Mouse (Mus musculus) hindbrain, embryonic 11.5 days (tissue): ENCODE results near the gene Serpinc1. TPM values are rescaled to one million over a fixed set of nuclear protein-coding genes. Genes with fewer than 3 reads are reported as not detected.
"Not testable (repeated sequence)": the region's sequence is repeated elsewhere in the genome, so short reads cannot be mapped to it uniquely, and the experiment has no call there.

Experiments
- ATAC-seq: fragments of 200-750 bp; cut with Nextera tagmentation; 2 replicates; pipeline ENCODE4 v1.8.0; 2017; ENCODE audit warnings: mild to moderate bottlenecking, moderate TSS enrichment, moderate library complexity; ENCODE audit not compliant: low FRiP score
- DNase-seq: peaks from one replicate; pipeline ENCODE4 v3.0.0-alpha.2; 2015; ENCODE audit warnings: low spot score
- H3K27ac ChIP-seq: fragments of 300-500 bp; sonication (generic); 2 replicates; pipeline ENCODE4 v1.5.1; 2014; ENCODE audit warnings: mild to moderate bottlenecking, low read depth, low read length
- H3K27me3 ChIP-seq: fragments of 300-500 bp; sonication (generic); 2 replicates; pipeline ENCODE4 v1.6.1; 2014; ENCODE audit warnings: mild to moderate bottlenecking, low read length, moderate library complexity, mixed read lengths; ENCODE audit not compliant: control insufficient read depth, insufficient read depth
- H3K36me3 ChIP-seq: fragments of 300-500 bp; sonication (generic); 2 replicates; pipeline ENCODE4 v1.6.1; 2014; ENCODE audit warnings: mild to moderate bottlenecking, low read length, moderate library complexity, mixed read lengths; ENCODE audit not compliant: control insufficient read depth, insufficient read depth
- H3K4me1 ChIP-seq: fragments of 300-500 bp; sonication (generic); replicated peaks from 2 replicates; pipeline ENCODE4 v1.6.1; 2014; ENCODE audit warnings: low read length, mixed read lengths; ENCODE audit not compliant: control insufficient read depth, insufficient read depth
- H3K4me2 ChIP-seq: fragments of 300-500 bp; sonication (generic); replicated peaks from 2 replicates; pipeline ENCODE4 v1.6.1; 2014; ENCODE audit warnings: mild to moderate bottlenecking, low read depth, low read length
- H3K4me3 ChIP-seq: fragments of 300-500 bp; sonication (generic); 2 replicates; pipeline ENCODE4 v1.5.1; 2014; ENCODE audit warnings: low read depth, low read length
- H3K9ac ChIP-seq: fragments of 300-500 bp; sonication (generic); 2 replicates; pipeline ENCODE4 v1.6.1; 2014; ENCODE audit warnings: low read depth, low read length
- H3K9me3 ChIP-seq: fragments of 300-500 bp; sonication (generic); 2 replicates; pipeline ENCODE4 v1.6.1; 2016; ENCODE audit warnings: low read length; ENCODE audit not compliant: control insufficient read depth
- WGBS: fragments of 180-500 bp; shearing (Covaris S2); extraction: QIAGEN DNeasy Blood & Tissue Kit; methylation state at CpG from one replicate; pipeline ENCODE4 v1.1.7; 2014; 5-methylcytosine and 5-hydroxymethylcytosine counted together
- polyA plus RNA-seq: library from polyadenylated mRNA; unstranded; fragments of >200 nt; fragmentation: Nextera tagmentation; extraction: Ambion mirVana; gene quantifications from 2 replicates; pipeline ENCODE4 v1.2.1, GENCODE M21; 2014

The Serpinc1 gene
- polyA plus RNA-seq, 1 experiment from 2014 or later: 2.0 TPM

GRCm38 (mm10) chr1:161005526-161005925 is 27.1 kb downstream of the Serpinc1 start:
- no peak overlapping the region for H3K4me3 ChIP-seq
- H3K4me2 ChIP-seq: no peak overlapping the region
- H3K9ac ChIP-seq: no peak overlapping the region
- WGBS: 67% methylated on average over 3 of the region's 3 CpGs
- H3K27me3 ChIP-seq: no peaks in the 10 kb centered on the region
- no peak for ATAC-seq
- no peak for DNase-seq
- no peaks in the 10 kb centered on the region for H3K36me3 ChIP-seq
- H3K4me1 ChIP-seq: no peaks in the 10 kb centered on the region
- H3K27ac ChIP-seq: no peak overlapping the region
- no peaks in the 10 kb centered on the region for H3K9me3 ChIP-seq

DNA sequence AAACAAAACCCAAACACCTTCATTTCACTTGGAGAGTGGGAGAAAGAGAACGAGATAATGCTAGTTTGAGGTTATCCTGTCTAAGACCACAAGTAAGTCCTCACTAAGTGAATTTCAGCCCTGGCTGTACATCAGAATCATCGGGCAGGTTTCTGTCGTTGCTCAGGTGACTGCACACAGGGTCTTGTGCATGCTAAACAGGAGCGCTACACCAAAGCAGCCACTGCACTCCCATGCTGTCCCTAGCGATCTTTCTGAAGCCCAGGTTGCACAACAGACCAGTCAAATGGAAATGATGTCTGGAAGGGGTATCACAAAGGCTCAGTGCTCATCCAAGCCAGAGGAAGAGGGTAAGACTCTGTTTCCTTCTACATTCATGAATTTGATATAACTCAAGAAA is 28.1 kb downstream of the Serpinc1 start:
- Histone ChIP-seq H3K4me2 (no peak overlapping the region), H3K9me3 (no peaks in the 10 kb centered on the region), H3K4me3 (no peak overlapping the region), H3K36me3 (no peaks in the 10 kb centered on the region), H3K27me3 (no peaks in the 10 kb centered on the region), H3K27ac (no peak overlapping the region), H3K9ac (no peak overlapping the region), H3K4me1 (no peaks in the 10 kb centered on the region)
- 86% methylated on average over 5 of the region's 5 CpGs for WGBS
- no peak for DNase-seq
- no peak for ATAC-seq

- Histone ChIP-seq H3K4me1 (no peaks in the 10 kb centered on the region), H3K9me3 (no peaks in the 10 kb centered on the region), H3K4me2 (no peak overlapping the region), H3K36me3 (no peaks in the 10 kb centered on the region), H3K27ac (no peak overlapping the region), H3K4me3 (no peak overlapping the region), H3K9ac (no peak overlapping the region), H3K27me3 (no peaks in the 10 kb centered on the region)
- ATAC-seq: no peak
- DNase-seq: no peak
- 98% methylated on average over 2 of the region's 2 CpGs for WGBS
Observed at GRCm38 (mm10) chr1:161008038-161008437, 29.7 kb downstream of the Serpinc1 start.

GRCm38 (mm10) chr1:161010436-161010835 is 32.1 kb downstream of the Serpinc1 start:
- Histone ChIP-seq H3K9ac (no peak overlapping the region), H3K36me3 (no peaks in the 10 kb centered on the region), H3K27me3 (no peaks in the 10 kb centered on the region), H3K4me1 (no peaks in the 10 kb centered on the region), H3K4me2 (no peak overlapping the region), H3K4me3 (no peak overlapping the region), H3K27ac (no peak overlapping the region), H3K9me3 (no peaks in the 10 kb centered on the region)
- no peak for DNase-seq
- 93% methylated on average over 4 of the region's 4 CpGs for WGBS
- ATAC-seq: no peak

DNA sequence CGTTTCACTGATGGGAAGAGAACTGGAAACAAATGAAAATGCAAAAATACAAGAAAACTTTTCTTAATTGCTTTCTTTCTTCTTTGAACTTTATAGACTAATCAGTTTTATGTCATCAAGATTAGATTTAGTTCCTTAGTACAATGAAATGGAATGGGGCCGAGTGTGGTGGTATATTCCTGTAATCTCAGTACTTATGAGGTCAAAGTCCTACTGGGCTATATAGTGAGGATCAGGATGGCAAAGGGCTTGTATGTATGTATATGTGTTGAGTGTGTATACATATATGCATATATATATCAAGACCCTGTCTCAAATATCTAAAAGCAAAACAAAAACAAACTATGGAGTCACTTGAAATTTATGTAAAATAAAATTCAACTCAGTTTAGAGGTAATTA is 38.0 kb downstream of the Serpinc1 start:
- no peak for ATAC-seq
- 0 out of 2 replicates have a peak, but pooled peaks cover 3% of the 10 kb centered on the region for H3K36me3 ChIP-seq
- 93% methylated on average over 2 of the region's 2 CpGs for WGBS
- no peak overlapping the region for H3K4me3 ChIP-seq
- no peak overlapping the region for H3K27ac ChIP-seq
- no peak for DNase-seq
- H3K9me3 ChIP-seq: no peaks in the 10 kb centered on the region
- no peak overlapping the region for H3K9ac ChIP-seq
- no peak overlapping the region for H3K4me2 ChIP-seq
- no peaks in the 10 kb centered on the region for H3K27me3 ChIP-seq
- no peaks in the 10 kb centered on the region for H3K4me1 ChIP-seq

- H3K4me3 ChIP-seq: no peak overlapping the region
- no peaks in the 10 kb centered on the region for H3K4me1 ChIP-seq
- no peak overlapping the region for H3K9ac ChIP-seq
- 95% methylated on average over 14 of the region's 14 CpGs for WGBS
- H3K27me3 ChIP-seq: no peaks in the 10 kb centered on the region
- no peaks in the 10 kb centered on the region for H3K9me3 ChIP-seq
- H3K4me2 ChIP-seq: no peak overlapping the region
- DNase-seq (no peak), ATAC-seq (no peak)
- no peak overlapping the region for H3K27ac ChIP-seq
- 0 out of 2 replicates have a peak, but pooled peaks cover 3% of the 10 kb centered on the region for H3K36me3 ChIP-seq
Observed at GRCm38 (mm10) chr1:161020051-161020450, 41.7 kb downstream of the Serpinc1 start.

- Histone ChIP-seq H3K27me3 (no peaks in the 10 kb centered on the region), H3K4me3 (no peak overlapping the region), H3K4me1 (no peaks in the 10 kb centered on the region), H3K9ac (no peak overlapping the region), H3K36me3 (no peaks in the 10 kb centered on the region), H3K9me3 (no peaks in the 10 kb centered on the region), H3K27ac (no peak overlapping the region), H3K4me2 (no peak overlapping the region)
- WGBS: 91% methylated on average over 5 of the region's 5 CpGs
- no peak for DNase-seq
- ATAC-seq: no peak
Observed at GRCm38 (mm10) chr1:161025410-161026210, 47.2 kb downstream of the Serpinc1 start.

GRCm38 (mm10) chr1:161027196-161027595 is 48.8 kb downstream of the Serpinc1 start:
- Histone ChIP-seq H3K27ac (no peak overlapping the region), H3K4me2 (no peak overlapping the region), H3K4me1 (no peaks in the 10 kb centered on the region), H3K9ac (no peak overlapping the region), H3K27me3 (no peaks in the 10 kb centered on the region), H3K9me3 (no peaks in the 10 kb centered on the region), H3K4me3 (no peak overlapping the region), H3K36me3 (no peaks in the 10 kb centered on the region)
- DNase-seq: no peak
- no peak for ATAC-seq
- WGBS: 90% methylated on average over 2 of the region's 2 CpGs

- not testable (repeated sequence) for H3K4me3 ChIP-seq, DNase-seq, H3K9ac ChIP-seq, H3K27ac ChIP-seq, H3K9me3 ChIP-seq, H3K4me2 ChIP-seq, H3K36me3 ChIP-seq, ATAC-seq, H3K4me1 ChIP-seq, H3K27me3 ChIP-seq
- 88% methylated on average over 1 of the region's 1 CpGs for WGBS
Observed at GRCm38 (mm10) chr1:161028427-161028826, 50.0 kb downstream of the Serpinc1 start.
